Mouse (Mus musculus): ENCODE data around the gene Nkg7. TPM values are rescaled to one million over a fixed set of nuclear protein-coding genes. Genes with fewer than 3 reads are reported as not detected.
"Not testable (repeated sequence)": the region's sequence is repeated elsewhere in the genome, so short reads cannot be mapped to it uniquely, and the experiment has no call there.

Gene Nkg7
- total RNA-seq, 1 experiment: 0.62 TPM

- Histone ChIP-seq H3K27ac (ENCODE audit: insufficient read depth, low read depth, low read length, poor library complexity, severe bottlenecking) (no peak overlapping the region), H3K9me3 (ENCODE audit: control insufficient read depth, insufficient read depth, low read depth, low read length) (no peaks in the 10 kb centered on the region)
- in situ Hi-C loops (cut with MboI; ENCODE audit: low sequenced_read_pairs in 2 of 2, unreplicated experiment in 2 of 2): no loop called here
Observed at GRCm38 (mm10) chr7:43407573-43407972, 29.3 kb upstream of the Nkg7 start.

GRCm38 (mm10) chr7:43408131-43408553 is 28.7 kb upstream of the Nkg7 start, which contains the start of gene Siglecg:
Gene Siglecg (plus strand): TSS chr7:43408204.
- in situ Hi-C loops (cut with MboI; ENCODE audit: low sequenced_read_pairs in 2 of 2, unreplicated experiment in 2 of 2): no loop called here
- H3K4me3 ChIP-seq (ENCODE audit: insufficient read depth in 1 of 2, low read depth in 1 of 2, low read length in 2 of 2, poor library complexity in 1 of 2, severe bottlenecking in 1 of 2): no peak within 1 kb of the TSS
- H3K4me1 ChIP-seq (ENCODE audit: control insufficient read depth in 2 of 2, insufficient read depth in 2 of 2, low read length in 2 of 2, poor library complexity in 1 of 2): peaks cover 0 to 2% of the 10 kb centered on the region in 2 experiments; a peak in 1 of 4 replicates
- H3K9ac ChIP-seq (ENCODE audit: insufficient read depth, low read depth, low read length, poor library complexity, severe bottlenecking): no peak within 1 kb of the TSS
- no peak for TF ChIP-seq ZC3H11A (IDR thresholded peaks at IDR 0.05; ENCODE audit: borderline replicate concordance, low read depth, low read length)
- TF ChIP-seq MAFK (IDR thresholded peaks at IDR 0.05; ENCODE audit: insufficient read depth, low read depth, low read length): no peak
- TF ChIP-seq HCFC1 (IDR thresholded peaks at IDR 0.05; ENCODE audit: borderline replicate concordance, insufficient read depth, low read length): no peak
- TF ChIP-seq ZNF384 (IDR thresholded peaks at IDR 0.05; ENCODE audit: low read depth, low read length): no peak
- no peak for TF ChIP-seq CHD2 (IDR thresholded peaks at IDR 0.05; ENCODE audit: low read depth, low read length)
- DNase-seq (ENCODE audit: low read depth, low spot score): no peak
- no peaks in the 10 kb centered on the region for H3K36me3 ChIP-seq (ENCODE audit: control insufficient read depth, insufficient read depth, low read length, poor library complexity, severe bottlenecking)
- H3K9me3 ChIP-seq (ENCODE audit: control insufficient read depth, insufficient read depth, low read depth, low read length): no peaks in the 10 kb centered on the region
- no peak within 1 kb of the TSS for H3K27ac ChIP-seq (ENCODE audit: insufficient read depth, low read depth, low read length, poor library complexity, severe bottlenecking)

More at GRCm38 (mm10) chr7:43407573-43407972, 29.3 kb upstream of the Nkg7 start:
- H3K36me3 ChIP-seq (ENCODE audit: control insufficient read depth, insufficient read depth, low read length, poor library complexity, severe bottlenecking): no peaks in the 10 kb centered on the region
- peaks cover 0 to 2% of the 10 kb centered on the region in 2 experiments; a peak in 1 of 4 replicates for H3K4me1 ChIP-seq (ENCODE audit: control insufficient read depth in 2 of 2, insufficient read depth in 2 of 2, low read length in 2 of 2, poor library complexity in 1 of 2)
- TF ChIP-seq HCFC1 (IDR thresholded peaks at IDR 0.05; ENCODE audit: borderline replicate concordance, insufficient read depth, low read length): no peak
- TF ChIP-seq ZNF384 (IDR thresholded peaks at IDR 0.05; ENCODE audit: low read depth, low read length): no peak
- TF ChIP-seq ZC3H11A (IDR thresholded peaks at IDR 0.05; ENCODE audit: borderline replicate concordance, low read depth, low read length): no peak
- TF ChIP-seq CHD2 (IDR thresholded peaks at IDR 0.05; ENCODE audit: low read depth, low read length): no peak
- no peak for TF ChIP-seq MAFK (IDR thresholded peaks at IDR 0.05; ENCODE audit: insufficient read depth, low read depth, low read length)
- DNase-seq (ENCODE audit: low read depth, low spot score): no peak
- H3K4me3 ChIP-seq (ENCODE audit: insufficient read depth in 1 of 2, low read depth in 1 of 2, low read length in 2 of 2, poor library complexity in 1 of 2, severe bottlenecking in 1 of 2): no peak overlapping the region
- H3K9ac ChIP-seq (ENCODE audit: insufficient read depth, low read depth, low read length, poor library complexity, severe bottlenecking): no peak overlapping the region

GRCm38 (mm10) chr7:43409084-43409483 is 27.8 kb upstream of the Nkg7 start:
- no peaks in the 10 kb centered on the region for H3K9me3 ChIP-seq (ENCODE audit: control insufficient read depth, insufficient read depth, low read depth, low read length)
- no peak for DNase-seq (ENCODE audit: low read depth, low spot score)
- H3K36me3 ChIP-seq (ENCODE audit: control insufficient read depth, insufficient read depth, low read length, poor library complexity, severe bottlenecking): no peaks in the 10 kb centered on the region
- in situ Hi-C loops (cut with MboI; ENCODE audit: low sequenced_read_pairs in 2 of 2, unreplicated experiment in 2 of 2): no loop called here
- H3K4me1 ChIP-seq (ENCODE audit: control insufficient read depth in 2 of 2, insufficient read depth in 2 of 2, low read length in 2 of 2, poor library complexity in 1 of 2): peaks cover 0 to 2% of the 10 kb centered on the region in 2 experiments; a peak in 1 of 4 replicates
- no peak overlapping the region for H3K27ac ChIP-seq (ENCODE audit: insufficient read depth, low read depth, low read length, poor library complexity, severe bottlenecking)
- no peak overlapping the region for H3K4me3 ChIP-seq (ENCODE audit: insufficient read depth in 1 of 2, low read depth in 1 of 2, low read length in 2 of 2, poor library complexity in 1 of 2, severe bottlenecking in 1 of 2)
- no peak overlapping the region for H3K9ac ChIP-seq (ENCODE audit: insufficient read depth, low read depth, low read length, poor library complexity, severe bottlenecking)
- TF ChIP-seq ZC3H11A (IDR thresholded peaks at IDR 0.05; ENCODE audit: borderline replicate concordance, low read depth, low read length) (no peak), HCFC1 (IDR thresholded peaks at IDR 0.05; ENCODE audit: borderline replicate concordance, insufficient read depth, low read length) (no peak), CHD2 (IDR thresholded peaks at IDR 0.05; ENCODE audit: low read depth, low read length) (no peak), ZNF384 (IDR thresholded peaks at IDR 0.05; ENCODE audit: low read depth, low read length) (no peak), MAFK (IDR thresholded peaks at IDR 0.05; ENCODE audit: insufficient read depth, low read depth, low read length) (no peak)

DNA sequence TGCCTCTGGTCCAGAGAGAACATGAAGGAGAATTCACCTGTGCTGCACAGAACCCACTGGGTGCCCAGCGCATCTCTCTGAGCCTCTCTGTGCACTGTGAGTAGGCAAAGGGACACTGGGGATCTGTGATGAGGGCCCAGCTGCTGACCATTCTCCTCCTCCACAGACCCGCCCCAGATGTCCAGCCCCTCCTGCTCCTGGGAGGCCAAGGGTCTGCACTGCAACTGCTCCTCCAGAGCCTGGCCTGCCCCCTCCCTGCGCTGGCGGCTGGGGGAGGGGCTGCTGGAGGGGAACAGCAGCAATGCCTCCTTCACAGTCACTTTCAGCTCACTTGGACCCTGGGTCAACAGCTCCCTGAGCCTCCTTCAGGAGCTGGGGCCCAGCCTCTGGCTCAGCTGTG is 25.1 kb upstream of the Nkg7 start:
- H3K9ac ChIP-seq (ENCODE audit: insufficient read depth, low read depth, low read length, poor library complexity, severe bottlenecking); H3K4me1 ChIP-seq (ENCODE audit: control insufficient read depth in 2 of 2, insufficient read depth in 2 of 2, low read length in 2 of 2, poor library complexity in 1 of 2); H3K27ac ChIP-seq (ENCODE audit: insufficient read depth, low read depth, low read length, poor library complexity, severe bottlenecking); H3K9me3 ChIP-seq (ENCODE audit: control insufficient read depth, insufficient read depth, low read depth, low read length); H3K36me3 ChIP-seq (ENCODE audit: control insufficient read depth, insufficient read depth, low read length, poor library complexity, severe bottlenecking); DNase-seq (ENCODE audit: low read depth, low spot score); H3K4me3 ChIP-seq (ENCODE audit: insufficient read depth in 1 of 2, low read depth in 1 of 2, low read length in 2 of 2, poor library complexity in 1 of 2, severe bottlenecking in 1 of 2); in situ Hi-C loops (cut with MboI; ENCODE audit: low sequenced_read_pairs in 2 of 2, unreplicated experiment in 2 of 2): not testable (repeated sequence)

DNA sequence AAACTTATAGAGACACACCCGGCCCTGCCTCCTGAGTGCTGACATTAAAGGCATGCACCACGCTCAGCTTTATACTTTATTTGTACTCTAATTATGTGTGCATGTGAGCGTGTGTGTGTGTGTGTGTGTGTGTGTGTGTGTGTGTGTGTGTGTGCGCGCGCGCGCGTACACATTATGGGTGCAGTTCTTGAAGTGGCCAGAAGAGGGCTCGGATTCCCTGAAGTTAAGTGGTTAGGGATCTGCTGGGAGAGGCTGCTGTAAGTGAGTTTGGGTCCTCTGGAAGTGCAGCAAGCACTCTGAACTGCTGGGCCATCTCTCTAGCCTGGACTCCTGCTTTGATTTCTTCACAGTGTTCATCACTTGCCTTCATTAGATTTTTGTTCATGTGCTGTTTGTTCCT is 19.6 kb upstream of the Nkg7 start:
- no peak overlapping the region for H3K4me3 ChIP-seq (ENCODE audit: insufficient read depth in 1 of 2, low read depth in 1 of 2, low read length in 2 of 2, poor library complexity in 1 of 2, severe bottlenecking in 1 of 2)
- in situ Hi-C loops (cut with MboI; ENCODE audit: low sequenced_read_pairs in 2 of 2, unreplicated experiment in 2 of 2): no loop called here
- no peak overlapping the region for H3K9ac ChIP-seq (ENCODE audit: insufficient read depth, low read depth, low read length, poor library complexity, severe bottlenecking)
- no peaks in the 10 kb centered on the region for H3K4me1 ChIP-seq (ENCODE audit: control insufficient read depth in 2 of 2, insufficient read depth in 2 of 2, low read length in 2 of 2, poor library complexity in 1 of 2)
- H3K27ac ChIP-seq (ENCODE audit: insufficient read depth, low read depth, low read length, poor library complexity, severe bottlenecking): no peak overlapping the region
- no peaks in the 10 kb centered on the region for H3K9me3 ChIP-seq (ENCODE audit: control insufficient read depth, insufficient read depth, low read depth, low read length)
- TF ChIP-seq ZNF384 (IDR thresholded peaks at IDR 0.05; ENCODE audit: low read depth, low read length): no peak
- TF ChIP-seq MAFK (IDR thresholded peaks at IDR 0.05; ENCODE audit: insufficient read depth, low read depth, low read length): no peak
- no peak for TF ChIP-seq ZC3H11A (IDR thresholded peaks at IDR 0.05; ENCODE audit: borderline replicate concordance, low read depth, low read length)
- no peak for TF ChIP-seq HCFC1 (IDR thresholded peaks at IDR 0.05; ENCODE audit: borderline replicate concordance, insufficient read depth, low read length)
- no peak for TF ChIP-seq CHD2 (IDR thresholded peaks at IDR 0.05; ENCODE audit: low read depth, low read length)
- no peak for DNase-seq (ENCODE audit: low read depth, low spot score)
- no peaks in the 10 kb centered on the region for H3K36me3 ChIP-seq (ENCODE audit: control insufficient read depth, insufficient read depth, low read length, poor library complexity, severe bottlenecking)
